Mouse (Mus musculus): ENCODE measurements around the gene Krtap31-1.
"Not testable (repeated sequence)": the region's sequence is repeated elsewhere in the genome, so short reads cannot be mapped to it uniquely, and the experiment has no call there.

Gene Krtap31-1

GRCm38 (mm10) chr11:99907620-99908019 lies at the start of gene Krtap31-1:
Krtap31-1 (plus strand) TSS chr11:99907920.
- no peak for DNase-seq (ENCODE audit: low spot score)

DNA sequence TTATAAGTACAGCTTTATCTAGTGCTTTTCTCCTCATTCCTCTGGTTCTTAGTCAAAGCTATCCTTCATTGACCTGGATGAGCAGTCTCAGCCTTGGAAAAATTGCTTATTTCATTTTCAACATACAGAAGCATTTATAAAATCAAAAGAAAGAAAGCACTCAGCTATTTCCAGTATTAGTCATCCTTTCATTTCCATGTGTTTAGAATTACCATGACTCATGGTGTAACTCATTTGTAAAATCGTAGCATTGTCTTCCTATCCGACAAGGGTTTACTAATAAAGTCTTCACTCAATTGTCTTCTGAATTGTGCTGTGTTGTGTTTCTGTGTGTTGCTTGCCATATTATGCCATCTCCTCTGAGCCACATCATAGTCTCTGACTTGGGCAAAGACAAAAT lies 49.0 kb upstream of the Krtap31-1 start:
- DNase-seq (ENCODE audit: low spot score), result no peak

DNA sequence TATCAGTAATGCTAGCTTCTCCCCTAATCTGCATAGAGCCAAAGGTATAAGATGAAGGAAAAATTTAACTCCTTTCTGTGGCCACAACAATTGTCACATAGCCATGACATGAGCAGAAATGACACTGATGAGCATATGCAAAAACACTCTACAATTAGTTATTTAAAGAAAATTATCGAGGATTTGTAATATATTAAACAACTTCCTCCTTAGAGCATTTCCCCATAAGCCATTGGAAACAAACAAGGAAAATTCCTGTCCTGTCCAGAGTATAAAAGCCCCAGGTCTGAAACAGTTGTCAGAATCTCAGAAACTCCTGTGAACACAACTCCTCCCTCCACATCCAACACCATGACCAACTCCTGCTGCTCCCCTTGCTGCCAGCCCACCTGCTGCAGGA lies 43.5 kb upstream of the Krtap31-1 start, which contains the start of gene Gm11559:
TSS of gene Gm11559 (plus strand) at position 301 of the 400 bp plus-strand sequence.
- not testable (repeated sequence) for DNase-seq (ENCODE audit: low spot score)

DNA sequence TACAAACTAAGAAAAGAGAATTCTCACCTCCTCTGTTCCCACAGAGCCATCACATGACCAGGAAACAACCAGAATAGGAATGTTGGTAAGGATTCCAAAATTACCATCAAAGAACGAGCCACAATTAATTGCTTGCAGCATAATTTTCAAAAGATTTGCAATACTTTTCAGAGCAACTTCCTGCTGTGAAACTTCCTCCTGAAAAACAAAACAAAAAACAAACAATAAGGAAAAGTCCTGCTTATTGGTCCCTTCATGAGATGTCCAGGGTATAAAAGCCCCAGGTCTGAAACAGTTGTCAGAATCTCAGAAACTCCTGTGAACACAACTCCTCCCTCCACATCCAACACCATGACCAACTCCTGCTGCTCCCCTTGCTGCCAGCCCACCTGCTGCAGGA lies 34.6 kb upstream of the Krtap31-1 start, which contains the start of gene Krtap9-1:
TSS of gene Krtap9-1 (plus strand) at position 301 of the 400 bp plus-strand sequence.
- DNase-seq (ENCODE audit: low spot score), result not testable (repeated sequence)

DNA sequence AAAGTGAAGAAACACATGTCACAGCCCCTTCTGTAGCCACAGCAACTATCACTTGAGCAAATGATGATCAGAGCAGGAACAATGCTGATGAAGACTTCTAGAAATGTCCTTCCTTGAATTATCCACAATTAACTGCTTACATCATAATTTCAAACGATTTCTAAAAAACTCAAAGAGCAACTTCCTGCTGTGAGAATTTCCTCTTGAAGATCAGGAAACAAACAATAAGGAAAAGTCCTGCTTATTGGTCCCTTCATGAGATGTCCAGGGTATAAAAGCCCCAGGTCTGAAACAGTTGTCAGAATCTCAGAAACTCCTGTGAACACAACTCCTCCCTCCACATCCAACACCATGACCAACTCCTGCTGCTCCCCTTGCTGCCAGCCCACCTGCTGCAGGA lies 28.8 kb upstream of the Krtap31-1 start, which contains the start of gene Gm11567:
TSS of gene Gm11567 (plus strand) at position 301 of the 400 bp plus-strand sequence.
- DNase-seq (ENCODE audit: low spot score), result not testable (repeated sequence)

GRCm38 (mm10) chr11:99914451-99914850 lies 6.7 kb downstream of the Krtap31-1 start, which contains the start of gene Gm11565:
Gm11565 (plus strand) TSS chr11:99914751.
- DNase-seq (ENCODE audit: low spot score), result no peak

DNA sequence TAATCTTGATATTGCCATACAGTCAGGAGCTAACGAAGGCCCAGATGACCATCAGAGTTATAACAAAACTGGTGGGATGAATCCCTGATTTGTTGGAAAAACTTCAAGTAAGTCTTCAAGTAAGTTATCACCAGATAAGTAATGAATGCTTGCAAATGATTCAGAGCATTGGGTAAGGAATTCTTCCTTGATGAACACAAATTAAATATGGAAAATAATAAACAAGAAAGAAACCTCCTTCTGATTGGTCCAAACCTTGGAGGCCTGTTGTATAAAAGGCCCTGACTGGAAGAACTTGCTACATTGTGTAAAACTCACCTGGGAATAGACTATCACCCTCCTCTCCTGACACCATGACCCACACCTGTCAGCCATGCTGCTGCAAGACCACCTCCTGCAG lies 28.3 kb downstream of the Krtap31-1 start, which contains the start of gene Krtap31-2:
TSS of gene Krtap31-2 (plus strand) at position 301 of the 400 bp plus-strand sequence.
- DNase-seq (ENCODE audit: low spot score), result no peak

DNA sequence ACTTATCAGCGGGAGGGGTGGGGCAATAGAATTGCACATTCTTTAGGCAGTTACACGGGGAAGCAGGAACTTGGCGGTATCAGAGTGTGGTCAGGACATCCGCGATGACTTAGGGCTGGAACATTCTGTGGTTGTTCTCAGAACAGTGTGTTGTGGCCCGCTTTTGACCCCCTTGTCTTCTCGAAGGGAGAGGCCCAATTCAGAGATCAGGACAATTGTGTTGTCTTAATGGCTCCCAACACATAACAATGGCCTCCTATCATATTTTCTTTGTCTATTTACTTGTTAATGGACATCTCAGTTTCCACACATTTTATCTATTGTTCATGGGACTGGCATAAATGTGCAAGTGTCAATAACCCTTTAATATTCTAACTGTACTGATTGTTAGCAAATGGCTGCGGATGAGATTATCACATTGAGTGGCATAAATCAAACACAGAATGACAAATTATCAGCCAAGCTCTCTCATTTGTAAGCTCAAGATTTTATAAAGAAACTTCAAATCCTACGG lies 30.1 kb downstream of the Krtap31-1 start:
- DNase-seq (ENCODE audit: low spot score), result no peak

- DNase-seq (ENCODE audit: low spot score), result no peak
These were observed 40.5 kb downstream of the Krtap31-1 start, which contains the start of gene Krtap9-5 for GRCm38 (mm10) chr11:99948175-99948574. Krtap9-5 (plus strand) TSS chr11:99948475.
